Mouse (Mus musculus): ENCODE measurements at regions not wholly inside any gene's neighbourhood (a gene's known extent, or its start where the extent isn't known, plus 50 kb on each side); places are given as distances from the start of the nearest gene placed in this dataset.

GRCm38 (mm10) chr13:53052806-53053205 is 71.9 kb upstream of the Nfil3 start:
- TF ChIP-seq HCFC1 (IDR thresholded peaks at IDR 0.05; ENCODE audit: borderline replicate concordance, insufficient read depth, low read length) = no peak
- TF ChIP-seq MAFK (IDR thresholded peaks at IDR 0.05; ENCODE audit: insufficient read depth, low read depth, low read length) = no peak

Data from ES-E14 (cell line).